In genomic region chr7:48859362-48859761, GRCm38 (mm10) we compare ENCODE assay signal across 28 mouse cellular contexts. TPM values are rescaled to one million over a fixed set of nuclear protein-coding genes. Genes with fewer than 3 reads are reported as not detected.
"Had no signal": no experiment of that assay in that cellular context is flagged by ENCODE, and none has a peak within 500 bp of the region (broad histone marks: within the 10 kb centered on the region; RNA-seq: fewer than 3 reads in every experiment).

No protein-coding gene starts in this region.

- H3K4me3 ChIP-seq: kidney, embryonic 15.5 days; left cerebral cortex, adult 2 months; liver, embryonic 12.5 days; liver, embryonic 15.5 days; lung, embryonic 15.5 days; midbrain, embryonic 10.5 days; midbrain, embryonic 13.5 days; myocyte; neural tube, embryonic 13.5 days had no signal

- H3K27me3 ChIP-seq: kidney, embryonic 15.5 days; liver, embryonic 12.5 days; liver, embryonic 15.5 days; lung, embryonic 15.5 days; midbrain, embryonic 13.5 days; neural tube, embryonic 13.5 days had no signal

- H3K9ac ChIP-seq: kidney, embryonic 15.5 days; liver, embryonic 12.5 days; liver, embryonic 15.5 days; lung, embryonic 15.5 days; midbrain, embryonic 13.5 days; neural tube, embryonic 13.5 days had no signal

- H3K4me2 ChIP-seq: kidney, embryonic 15.5 days; liver, embryonic 12.5 days; liver, embryonic 15.5 days; lung, embryonic 15.5 days; midbrain, embryonic 13.5 days; neural tube, embryonic 13.5 days had no signal

- H3K9me3 ChIP-seq: kidney, embryonic 15.5 days; liver, embryonic 12.5 days; liver, embryonic 15.5 days; lung, embryonic 15.5 days; midbrain, embryonic 10.5 days; midbrain, embryonic 13.5 days; neural tube, embryonic 13.5 days had no signal

- H3K36me3 ChIP-seq: lung, embryonic 15.5 days; midbrain, embryonic 13.5 days; neural tube, embryonic 13.5 days had no signal

- DNase-seq: kidney, adult 8-10 months; kidney, postnatal 10 days; kidney, postnatal 36 days; layer of hippocampus, postnatal 36 days; lung, adult 18-20 months; lung, postnatal 10 days; lung, postnatal 36 days; right cerebral cortex, postnatal 14 days; right cerebral cortex, postnatal 4 days; thymus, adult 2 months; thymus, postnatal 14 days; thymus, postnatal 4 days had no signal

- H3K4me1 ChIP-seq: kidney, embryonic 15.5 days; liver, embryonic 15.5 days; midbrain, embryonic 10.5 days; midbrain, embryonic 13.5 days; neural tube, embryonic 13.5 days had no signal

- H3K27ac ChIP-seq: kidney, embryonic 15.5 days; left cerebral cortex, adult 2 months; liver, embryonic 12.5 days; liver, embryonic 15.5 days; lung, embryonic 15.5 days; midbrain, embryonic 10.5 days; midbrain, embryonic 13.5 days; neural tube, embryonic 13.5 days; stomach, postnatal 0 days had no signal

- ATAC-seq: liver, embryonic 12.5 days; midbrain, embryonic 13.5 days; midbrain, embryonic 16.5 days had no signal

RNA-seq across cellular contexts. Expression of gene Csrp3, which starts 11.5 kb away (rescaled TPM):
- total RNA-seq: layer of hippocampus, adult 8-10 months; layer of hippocampus, postnatal 10 days; layer of hippocampus, postnatal 36 days; left cerebral cortex, adult 2 months; left cerebral cortex, postnatal 10 days; left cerebral cortex, postnatal 36 days; neutrophil, adult 5-6 weeks had no signal
- polyA plus RNA-seq: midbrain, embryonic 16.5 days had no signal
